Mouse (Mus musculus) thymus, adult 18-20 months (tissue): Measurements from ENCODE around the gene Pcsk6.

ENCODE experiments used
- DNase-seq, 2 experiments: peaks; one replicate each; pipeline ENCODE4 v3.0.0; 2022; ENCODE audit warnings: mixed read lengths in 2 of 2

Pcsk6 gene

GRCm38 (mm10) chr7:65945342-65945993 is 83.9 kb downstream of the Pcsk6 start:
- DNase-seq, result no peak

GRCm38 (mm10) chr7:65946397-65946796 is 84.9 kb downstream of the Pcsk6 start:
- no peak for DNase-seq

GRCm38 (mm10) chr7:65948891-65949290 is 87.4 kb downstream of the Pcsk6 start:
- DNase-seq, result no peak

- no peak for DNase-seq
Measured at GRCm38 (mm10) chr7:65954583-65954982, 93.0 kb downstream of the Pcsk6 start.

- DNase-seq, result no peak
Measured at GRCm38 (mm10) chr7:65955304-65956220, 94.0 kb downstream of the Pcsk6 start.

GRCm38 (mm10) chr7:65957245-65957644 is 95.7 kb downstream of the Pcsk6 start:
- DNase-seq, result no peak

- DNase-seq, result no peak
Measured at GRCm38 (mm10) chr7:65958105-65958504, 96.6 kb downstream of the Pcsk6 start.

- DNase-seq, result no peak
Measured at GRCm38 (mm10) chr7:65959221-65959924, 97.8 kb downstream of the Pcsk6 start.

- DNase-seq, result no peak
Measured at GRCm38 (mm10) chr7:65962611-65963010, 101.1 kb downstream of the Pcsk6 start.

- DNase-seq, result no peak
Measured at GRCm38 (mm10) chr7:65964398-65964797, 102.9 kb downstream of the Pcsk6 start.

GRCm38 (mm10) chr7:65971301-65971700 is 109.8 kb downstream of the Pcsk6 start:
- no peak for DNase-seq

GRCm38 (mm10) chr7:65977286-65977685 is 115.8 kb downstream of the Pcsk6 start:
- DNase-seq, result no peak

- DNase-seq, result no peak
Measured at GRCm38 (mm10) chr7:65977977-65978376, 116.4 kb downstream of the Pcsk6 start.

GRCm38 (mm10) chr7:65978996-65979823 is 117.7 kb downstream of the Pcsk6 start:
- no peak for DNase-seq

- no peak for DNase-seq
Measured at GRCm38 (mm10) chr7:65980000-65980399, 118.5 kb downstream of the Pcsk6 start.

- DNase-seq, result no peak
Measured at GRCm38 (mm10) chr7:65982057-65982456, 120.5 kb downstream of the Pcsk6 start.

GRCm38 (mm10) chr7:65988249-65988648 is 126.7 kb downstream of the Pcsk6 start:
- no peak for DNase-seq

GRCm38 (mm10) chr7:65988709-65989108 is 127.2 kb downstream of the Pcsk6 start:
- no peak for DNase-seq

- DNase-seq, result no peak
Measured at GRCm38 (mm10) chr7:65992329-65992728, 130.8 kb downstream of the Pcsk6 start.

GRCm38 (mm10) chr7:65993410-65993809 is 131.9 kb downstream of the Pcsk6 start:
- no peak for DNase-seq

- DNase-seq, result no peak
Measured at GRCm38 (mm10) chr7:66001035-66001754, 139.7 kb downstream of the Pcsk6 start.

GRCm38 (mm10) chr7:66001797-66002196 is 140.3 kb downstream of the Pcsk6 start:
- no peak for DNase-seq
